Mouse (Mus musculus) T-helper 1 cell (primary cell): Measurements from ENCODE around the gene Rd3l.

Experiments
- in situ Hi-C: fragments of 300-600 bp; cut with MboI, MseI; formaldehyde crosslinking; loops from one replicate; pipeline ENCODE4 v1.15.1; 2025; ENCODE audit warnings: high pct_unique_total_duplicates

Rd3l gene

DNA sequence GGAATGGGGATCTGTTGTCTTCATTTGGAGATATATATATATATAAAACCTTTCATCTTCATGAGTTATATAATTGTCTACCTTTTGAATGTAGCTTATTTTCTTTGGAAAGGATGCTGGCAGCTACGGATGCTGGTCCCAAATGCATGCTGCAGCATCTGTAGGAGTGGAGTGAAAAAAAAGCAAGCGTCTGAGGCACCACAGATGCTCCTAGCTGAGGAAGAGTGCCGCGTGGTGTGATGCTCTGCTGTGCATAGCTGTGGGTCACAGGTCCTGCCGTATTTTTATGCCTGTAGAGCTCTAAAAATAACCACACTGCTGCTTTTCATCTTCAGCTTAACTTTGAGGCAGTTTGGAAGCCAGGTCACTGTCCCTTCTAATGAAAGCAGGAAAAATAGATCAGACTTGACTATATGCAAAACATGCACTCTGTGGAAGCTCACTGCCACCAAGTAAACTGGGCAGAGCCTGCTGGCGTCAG is at the start of gene Rd3l:
Gene Rd3l (minus strand): TSS at position 431 of the 481 bp plus-strand sequence.
- in situ Hi-C loops = no loop called here

DNA sequence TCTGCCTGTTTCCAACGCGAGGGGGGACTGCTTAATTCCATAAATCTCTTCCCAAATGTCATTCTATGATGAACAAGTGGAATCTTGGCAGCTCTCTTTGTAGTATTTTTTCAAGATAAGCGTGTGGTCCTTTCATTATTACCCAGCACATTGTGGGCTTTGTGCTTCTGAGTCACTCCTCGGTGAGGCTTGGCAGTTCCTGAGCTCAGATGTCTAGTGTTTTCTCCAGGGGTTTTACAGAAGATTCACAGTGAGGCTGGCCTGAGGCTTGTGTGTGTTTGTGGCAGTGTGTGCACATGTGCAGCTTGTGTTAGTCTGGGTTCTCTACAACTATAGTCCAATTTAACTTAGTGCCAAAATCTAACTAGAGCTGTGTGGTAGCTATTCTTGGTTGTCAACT is 46.3 kb upstream of the Rd3l start:
- in situ Hi-C loops = no loop called here

DNA sequence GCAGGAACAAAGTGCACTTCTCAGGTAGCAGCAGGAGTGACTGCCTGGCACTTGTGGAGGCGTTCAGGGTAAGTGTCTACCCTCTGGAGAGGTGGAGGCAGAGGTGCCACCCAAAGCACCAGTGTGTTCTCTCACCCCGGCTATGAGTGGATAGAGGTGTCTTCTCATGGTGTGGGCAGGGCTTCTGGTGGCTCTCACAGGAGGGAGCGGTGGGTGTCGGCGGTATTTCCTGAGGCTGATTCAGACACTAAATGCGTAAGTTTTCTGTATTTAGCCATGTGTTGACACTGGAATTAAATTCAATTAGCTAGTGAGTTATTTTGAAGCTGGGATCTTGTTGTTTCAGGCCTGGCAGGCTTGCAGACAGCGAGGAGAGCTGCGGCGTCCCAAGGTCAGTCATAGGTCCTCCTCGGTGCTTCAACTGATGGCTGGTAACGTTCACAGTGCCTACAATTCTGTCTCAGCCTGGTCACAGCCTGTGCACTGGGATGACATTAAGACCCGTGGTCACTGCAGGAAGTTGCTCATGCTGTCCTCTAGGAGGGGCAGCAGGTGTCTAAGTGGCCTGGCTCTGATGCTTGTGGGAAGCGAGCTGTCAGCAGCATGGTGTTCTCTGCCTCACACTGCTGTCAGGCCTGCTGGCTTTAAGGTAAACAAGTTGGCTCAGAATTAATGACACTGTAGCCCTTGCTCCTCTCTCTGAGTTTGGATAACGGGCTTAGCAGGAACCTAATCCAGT is 45.0 kb upstream of the Rd3l start:
- in situ Hi-C loops = no loop called here

DNA sequence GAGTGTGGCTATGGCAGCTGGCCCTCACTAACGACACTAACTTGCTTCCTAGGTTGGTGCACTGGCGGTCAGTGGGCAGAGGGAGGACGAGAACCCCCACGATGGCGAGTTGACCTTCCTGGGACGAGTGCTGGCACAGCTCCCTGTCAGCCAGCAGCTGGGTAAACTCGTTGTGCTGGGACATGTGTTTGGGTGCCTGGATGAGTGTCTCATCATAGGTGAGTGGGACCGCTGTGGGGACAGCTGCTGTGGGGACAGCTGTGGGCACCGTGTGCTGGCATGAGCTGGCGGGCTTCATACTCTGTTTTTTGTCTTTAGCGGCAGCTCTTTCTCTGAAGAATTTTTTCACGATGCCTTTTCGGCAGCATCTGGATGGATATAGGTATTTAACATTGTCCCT is 44.3 kb upstream of the Rd3l start:
- in situ Hi-C loops = no loop called here

DNA sequence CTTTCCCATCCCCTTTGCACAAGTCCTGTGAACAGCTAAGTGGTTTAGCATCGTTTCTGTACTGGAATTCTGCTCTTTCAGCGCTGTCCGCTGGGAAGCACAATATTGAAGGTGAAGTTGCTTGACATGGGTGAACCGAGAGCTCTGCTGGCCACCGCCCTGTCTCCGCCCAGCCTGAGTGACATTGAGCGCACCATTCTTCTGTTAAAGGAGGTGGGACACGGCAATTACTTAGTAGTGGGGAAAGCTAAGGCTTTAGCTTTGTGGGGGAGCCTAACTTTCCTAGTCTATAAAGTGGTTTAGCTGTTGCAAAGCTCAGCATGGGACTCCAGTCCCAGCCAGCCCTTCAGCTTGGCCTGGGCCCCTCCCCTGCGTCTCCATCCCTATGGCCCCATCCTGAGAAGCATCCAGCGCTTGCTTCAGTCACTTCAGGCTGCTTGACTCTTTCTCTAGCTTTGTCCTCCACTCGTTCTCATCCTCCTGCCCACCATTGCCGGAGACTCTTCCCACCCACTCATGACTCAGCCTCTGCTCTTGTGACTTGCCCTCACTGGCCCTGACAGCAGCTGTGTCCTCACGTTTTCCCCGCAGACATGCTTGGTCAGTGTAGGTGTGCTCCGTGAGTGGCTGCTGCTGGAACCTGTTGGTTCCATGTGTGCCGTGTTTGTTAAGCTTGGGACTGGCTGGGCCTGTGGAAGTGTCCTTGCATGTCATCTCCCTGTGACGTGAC is 43.6 kb upstream of the Rd3l start:
- in situ Hi-C loops = no loop called here

DNA sequence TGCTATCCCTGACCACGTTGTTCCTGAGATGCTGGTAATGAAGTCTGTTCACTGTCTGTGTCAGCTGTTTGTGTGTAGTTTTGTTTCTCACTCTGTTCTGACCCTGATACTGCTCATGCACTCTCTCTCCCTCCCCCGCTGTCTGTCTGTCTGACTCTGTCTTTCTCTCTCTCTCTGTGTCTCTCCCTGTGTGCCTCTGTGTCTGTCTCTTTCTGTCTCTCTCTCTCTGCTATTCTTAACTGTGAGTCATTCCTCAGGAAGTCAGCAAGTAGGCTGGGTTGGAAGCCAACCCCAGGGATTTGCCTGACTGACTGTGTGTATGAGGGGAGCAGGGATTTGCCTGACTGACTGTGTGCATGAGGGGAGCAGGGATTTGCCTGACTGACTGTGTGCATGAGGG is 42.2 kb upstream of the Rd3l start:
- in situ Hi-C loops = no loop called here

DNA sequence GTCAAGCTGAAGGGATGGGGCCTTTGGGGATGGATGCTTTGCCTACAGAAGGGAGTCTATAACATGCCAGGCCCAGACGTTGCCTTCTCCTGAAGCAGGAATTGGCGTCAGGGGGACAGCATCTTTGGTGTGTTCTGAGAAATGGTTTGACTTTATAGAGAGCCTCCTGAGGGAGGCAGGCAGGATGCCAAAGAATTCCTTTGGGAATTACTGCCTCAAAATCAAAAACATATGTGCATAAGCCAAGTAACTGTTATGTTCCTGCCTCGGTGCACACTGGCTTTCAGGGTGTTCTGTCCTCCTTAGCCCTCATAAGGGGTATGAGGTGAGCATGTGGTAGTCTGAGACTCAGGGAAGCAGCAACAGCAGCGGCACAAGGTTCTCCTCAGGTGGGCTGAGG is 35.2 kb upstream of the Rd3l start:
- in situ Hi-C loops = no loop called here

DNA sequence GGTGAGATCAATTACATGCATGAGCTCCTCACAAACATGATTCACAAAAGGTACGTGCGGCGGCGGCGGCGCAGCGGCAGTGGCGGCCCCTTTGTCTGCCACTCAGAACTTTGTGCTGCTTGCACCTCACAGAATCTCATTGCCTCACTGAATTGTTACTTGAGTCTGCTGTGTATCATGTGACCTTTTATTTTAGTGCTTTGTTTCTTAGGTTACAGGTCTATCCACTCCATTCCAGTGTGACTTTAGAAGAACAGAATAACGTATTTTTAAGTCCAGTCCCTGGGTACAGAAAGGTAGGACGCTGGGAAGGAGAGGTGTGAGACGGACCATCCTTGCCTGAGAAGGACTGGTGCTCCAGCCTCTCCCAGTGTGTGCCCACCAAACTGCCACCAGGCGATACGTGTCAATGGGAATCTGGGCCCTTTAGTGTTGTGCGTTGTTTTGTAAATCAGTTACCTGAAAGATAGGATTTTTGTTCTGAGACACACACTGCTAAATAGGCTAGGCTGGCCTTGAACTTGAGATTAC is 32.2 kb upstream of the Rd3l start:
- in situ Hi-C loops = no loop called here

DNA sequence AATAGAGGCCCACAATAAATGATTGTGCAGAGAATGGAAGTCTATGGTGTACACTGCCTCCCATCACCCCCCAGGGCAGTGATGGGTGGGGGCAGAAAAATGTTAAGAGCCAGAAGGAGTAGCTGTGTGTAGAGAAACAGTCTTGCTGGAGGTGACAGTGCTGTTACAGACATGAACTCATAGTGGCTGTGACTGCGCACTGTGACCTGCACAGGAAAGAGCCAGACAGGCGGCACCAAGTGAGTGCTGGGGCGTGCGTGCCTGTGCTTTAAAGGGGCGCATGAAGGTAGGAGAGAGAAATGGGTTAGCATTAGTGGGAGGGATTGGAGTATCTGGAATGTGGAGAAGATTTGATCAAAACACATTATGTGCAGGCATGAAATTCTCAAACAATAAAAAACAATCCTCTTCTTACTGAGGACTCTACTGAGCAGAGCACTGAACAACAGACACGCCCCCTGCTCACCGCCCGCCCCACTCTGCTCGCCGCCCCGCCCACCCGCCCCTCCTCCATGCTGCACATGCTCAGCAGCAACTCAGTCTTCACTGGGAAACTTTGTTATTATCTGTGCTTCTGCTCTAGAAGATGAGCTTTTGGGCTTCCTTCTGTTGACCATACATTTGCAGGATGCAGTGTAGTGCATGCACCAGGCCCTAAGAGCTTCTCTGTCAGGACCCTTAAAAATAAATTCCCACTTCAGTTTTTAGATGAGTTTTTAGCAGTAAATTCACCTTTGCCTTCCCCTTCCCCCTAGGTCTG is 31.6 kb upstream of the Rd3l start:
- in situ Hi-C loops = no loop called here

DNA sequence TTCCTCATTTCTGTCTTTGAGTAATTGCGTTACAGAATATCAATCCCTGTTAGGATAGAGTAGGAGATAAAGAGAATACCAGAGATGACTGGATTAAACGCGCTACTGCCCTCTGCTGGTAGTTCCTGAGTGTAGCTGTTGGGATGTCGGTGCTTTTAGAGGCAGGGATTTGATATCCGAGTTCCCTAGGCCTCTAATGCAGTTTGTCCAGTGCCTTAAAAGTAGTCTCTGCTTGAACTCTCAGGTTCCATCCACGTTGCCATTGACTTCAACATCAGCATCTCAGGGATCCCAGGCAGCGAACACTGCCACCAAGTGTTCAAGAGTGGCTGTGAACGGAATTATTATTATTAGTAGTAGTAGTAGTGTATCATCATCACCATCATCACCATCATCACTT is 20.1 kb upstream of the Rd3l start:
- in situ Hi-C loops = no loop called here

DNA sequence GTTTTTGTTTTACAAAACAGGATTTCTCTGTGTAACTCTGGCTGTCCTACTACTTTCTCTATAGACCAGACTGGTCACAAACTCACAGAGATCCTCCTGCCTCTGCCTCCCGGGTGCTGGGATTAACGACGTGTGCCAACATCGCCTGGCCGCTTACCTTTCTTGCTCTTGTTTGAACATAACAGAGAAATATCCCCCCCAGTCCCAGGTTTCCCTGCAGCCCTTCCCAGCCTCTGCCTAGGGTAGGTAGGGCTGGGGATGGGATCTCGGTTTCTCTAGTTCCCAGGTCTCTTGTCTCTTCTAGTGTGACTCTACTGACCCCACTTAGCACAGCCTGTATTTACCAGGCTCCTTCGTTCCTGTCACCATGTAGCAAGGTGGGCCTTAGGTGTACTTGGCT is 18.6 kb upstream of the Rd3l start:
- in situ Hi-C loops = no loop called here

DNA sequence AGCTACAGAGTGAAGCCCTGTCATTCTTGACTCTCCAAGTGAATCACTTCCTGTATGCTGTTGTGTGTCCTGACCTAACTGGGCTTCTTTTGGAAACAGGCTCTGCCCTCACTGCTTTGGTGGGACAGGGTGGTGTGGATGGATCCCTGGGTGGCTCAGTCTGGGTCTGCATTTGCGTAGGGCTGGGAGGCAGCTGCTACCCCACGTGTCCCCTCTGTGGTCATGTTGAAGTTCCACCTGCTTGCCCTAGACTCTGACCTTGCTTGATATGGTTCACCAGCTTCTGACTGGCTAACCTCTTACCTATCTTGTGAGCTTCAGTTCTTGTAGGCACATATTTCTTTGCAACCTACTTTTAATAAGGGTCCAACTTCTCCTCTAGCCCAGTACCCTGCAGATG is 14.0 kb upstream of the Rd3l start:
- in situ Hi-C loops = no loop called here

DNA sequence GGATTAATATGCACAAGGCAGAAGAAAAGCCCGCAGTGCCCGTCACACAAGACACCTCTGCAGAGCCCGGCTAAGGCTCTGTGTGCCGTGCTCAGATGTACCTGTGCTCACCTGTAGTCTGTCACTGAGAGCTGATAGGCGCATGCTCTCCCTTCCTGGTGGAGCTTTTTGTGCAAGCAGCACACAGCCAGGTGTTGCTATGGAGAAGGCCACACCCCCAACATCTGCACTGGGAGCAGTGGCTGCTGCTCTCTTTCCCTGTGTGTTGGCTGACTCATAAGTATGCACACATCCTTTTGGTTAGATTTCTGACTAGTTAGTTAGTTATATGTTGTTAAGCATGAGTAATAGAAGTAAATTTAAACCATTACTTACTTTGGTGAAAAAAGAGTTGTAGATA is 11.5 kb upstream of the Rd3l start:
- in situ Hi-C loops = no loop called here

DNA sequence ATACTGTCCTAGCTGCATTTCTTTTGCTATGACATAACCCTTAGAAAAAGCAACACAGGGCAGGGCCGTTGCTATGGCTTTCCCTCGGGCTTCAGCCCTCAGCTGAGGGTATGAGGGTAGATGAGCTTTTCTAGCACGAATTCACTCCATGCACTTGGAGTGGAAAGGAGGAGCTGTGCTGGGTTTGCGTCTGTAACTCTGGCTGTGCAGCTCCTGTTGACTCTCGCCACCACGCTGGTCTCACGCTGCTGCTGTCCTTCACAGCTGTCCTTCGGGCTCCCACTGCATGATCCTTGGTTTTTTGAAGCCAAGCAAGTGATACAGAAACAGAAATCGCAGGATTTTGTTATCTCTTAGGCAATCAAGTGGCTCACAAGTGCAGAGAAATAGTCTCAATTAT is 5.6 kb upstream of the Rd3l start:
- in situ Hi-C loops = no loop called here

DNA sequence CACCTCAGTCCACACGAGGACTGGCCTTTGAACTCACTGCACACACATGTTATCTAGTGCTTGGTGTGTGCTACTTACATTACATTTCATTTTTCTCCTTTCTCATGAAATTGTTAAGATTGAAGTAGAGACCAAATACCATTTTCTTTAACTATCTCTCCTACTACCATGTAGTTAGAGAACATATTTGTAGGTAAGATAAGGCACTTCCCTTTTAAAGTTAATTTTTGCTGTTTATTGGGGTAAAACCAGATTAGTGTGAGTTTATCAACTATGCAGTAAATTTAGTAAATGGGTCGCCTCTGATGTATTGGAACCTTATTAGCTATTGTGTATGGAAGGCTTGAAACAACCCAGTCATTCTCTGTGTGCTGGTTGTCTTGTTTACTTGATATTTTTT is 2.0 kb upstream of the Rd3l start:
- in situ Hi-C loops = no loop called here

DNA sequence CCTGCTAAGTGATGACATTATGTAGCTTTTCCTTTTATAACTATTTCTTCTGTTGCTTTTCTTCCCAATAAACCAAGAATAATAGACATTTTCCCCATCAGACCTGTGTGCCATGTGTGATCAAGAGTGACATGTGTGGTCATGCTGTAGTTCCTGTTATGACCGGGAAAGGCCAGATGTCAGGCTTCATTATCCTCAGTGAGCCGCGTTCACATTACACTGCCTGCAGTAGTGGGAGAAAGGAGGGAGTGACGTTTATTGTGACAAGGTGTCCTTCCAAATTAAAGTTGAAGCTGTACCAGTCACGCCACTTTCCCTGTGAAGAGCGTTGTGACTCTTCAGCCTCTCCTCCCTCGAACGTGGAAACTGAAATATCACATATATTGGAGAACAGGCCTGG is 714 bp upstream of the Rd3l start:
- in situ Hi-C loops = no loop called here

DNA sequence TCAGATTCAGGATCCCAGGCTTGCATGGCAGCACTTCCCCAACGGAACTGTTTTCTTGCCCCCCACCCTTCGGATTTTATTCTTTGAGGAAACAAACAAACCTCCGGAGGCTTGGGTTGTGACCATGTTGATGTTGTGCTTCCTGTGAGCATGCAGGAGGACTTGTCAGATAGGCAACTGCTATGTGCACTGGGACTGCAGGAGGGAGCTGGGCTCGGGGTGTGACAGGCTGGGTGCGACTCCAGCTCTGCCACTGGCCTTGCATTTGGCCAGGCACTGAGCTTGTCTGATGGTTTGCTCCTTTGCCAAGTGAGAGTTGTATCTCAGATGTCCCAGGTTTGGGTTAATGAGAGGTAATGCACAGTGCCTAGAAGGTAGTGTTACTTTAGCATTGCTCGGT is 2.8 kb downstream of the Rd3l start:
- in situ Hi-C loops = no loop called here

DNA sequence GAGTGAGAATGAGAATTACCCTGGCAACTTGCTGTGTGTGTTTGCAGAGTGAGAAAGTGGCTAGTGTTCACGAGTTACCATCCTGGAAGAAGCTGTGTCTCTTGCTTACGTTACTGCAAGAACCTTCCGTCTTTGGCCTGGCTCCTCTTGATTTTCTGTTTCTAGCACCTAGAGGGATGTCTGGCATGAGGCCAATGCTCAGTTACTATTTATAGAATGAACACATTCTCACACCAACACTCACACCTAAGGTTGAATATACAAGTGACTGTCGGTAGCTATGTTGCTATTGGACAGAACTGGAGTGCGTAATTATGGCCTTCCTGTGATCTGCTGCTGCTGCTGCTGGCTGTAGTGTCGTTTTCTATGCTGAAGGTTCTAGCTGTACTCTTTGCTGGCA is 4.0 kb downstream of the Rd3l start:
- in situ Hi-C loops = no loop called here

DNA sequence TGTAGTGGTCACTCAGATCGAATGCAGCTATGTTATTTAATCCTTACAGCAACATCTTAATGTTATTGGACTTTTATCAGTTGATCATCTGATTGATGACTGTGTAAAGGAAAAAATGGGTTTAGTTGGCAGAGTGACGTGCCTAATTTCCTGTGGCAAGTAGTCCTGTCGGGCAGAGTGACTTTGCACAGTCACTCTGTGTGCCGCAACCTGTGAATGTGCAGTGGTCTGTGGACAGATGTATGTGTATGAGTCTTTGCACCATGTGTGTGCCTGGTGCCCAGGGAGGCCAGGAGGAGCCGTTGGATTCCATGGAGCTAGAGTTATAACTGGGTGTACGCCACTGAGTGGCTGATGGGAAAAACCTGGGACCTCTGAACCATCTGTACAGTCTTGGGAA is 6.5 kb downstream of the Rd3l start:
- in situ Hi-C loops = no loop called here

DNA sequence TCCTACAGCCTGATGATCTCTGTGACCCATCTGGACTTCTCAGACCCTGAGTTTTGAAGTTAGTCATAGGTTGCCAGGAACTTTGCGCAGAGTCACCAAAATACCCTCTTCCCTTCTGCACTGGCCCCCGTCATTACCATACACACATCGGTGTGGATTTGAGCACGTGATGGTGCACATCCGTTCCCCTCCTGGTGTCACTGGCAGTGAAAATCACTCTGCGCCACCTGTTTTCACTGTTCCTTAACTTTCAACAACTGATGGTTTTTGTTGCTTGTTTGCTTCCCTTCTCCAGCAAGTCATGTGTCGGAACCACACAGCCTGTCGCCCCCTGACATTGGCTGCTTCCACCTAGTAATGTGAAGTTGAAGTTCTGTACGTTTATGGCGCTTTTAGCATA is 8.6 kb downstream of the Rd3l start:
- in situ Hi-C loops = no loop called here

DNA sequence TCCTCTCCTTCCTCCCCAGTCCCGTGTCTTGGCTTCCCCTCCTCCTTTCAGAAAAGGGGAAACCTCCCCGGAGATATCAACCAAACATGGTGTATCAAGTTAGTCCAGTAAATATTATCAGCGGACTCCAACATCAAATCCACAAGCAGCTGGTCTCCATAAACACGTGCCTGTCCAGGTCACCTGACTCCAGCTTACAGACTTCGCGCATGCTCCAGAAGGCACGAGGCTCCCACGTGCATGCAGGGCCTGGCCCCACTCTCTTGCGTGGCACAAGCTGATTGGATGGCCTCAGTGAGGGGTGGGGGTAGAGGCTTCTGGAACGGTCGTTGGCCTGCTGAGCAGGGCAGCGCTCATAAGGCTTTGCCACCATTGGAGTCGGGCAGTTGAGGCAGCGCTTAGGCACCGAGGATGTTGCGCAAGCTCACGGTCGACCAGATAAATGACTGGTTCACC is 9.9 kb downstream of the Rd3l start, which contains the start of gene Tdrd9:
Gene Tdrd9 (plus strand): TSS at position 329 of the 456 bp plus-strand sequence.
- in situ Hi-C loops = no loop called here

DNA sequence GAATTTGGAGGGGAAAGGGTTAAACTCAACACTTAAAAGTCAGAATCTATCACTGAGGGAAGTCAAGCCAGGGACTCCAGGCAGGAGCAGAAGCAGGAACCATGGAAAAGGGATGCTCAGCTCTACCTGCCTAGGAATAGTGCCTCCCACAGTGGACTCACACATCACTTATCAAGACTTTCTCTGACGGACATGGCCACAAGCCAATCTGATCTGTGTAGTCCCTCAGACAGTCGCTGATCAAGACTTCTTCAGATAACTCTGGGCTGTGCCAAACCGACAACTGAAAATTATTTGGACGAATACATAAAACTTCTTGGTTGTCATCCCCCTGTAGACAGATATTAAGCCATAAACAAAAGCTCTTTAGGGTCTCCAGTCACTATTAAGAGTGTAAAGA is 11.0 kb downstream of the Rd3l start:
- in situ Hi-C loops = no loop called here
